Mouse (Mus musculus) hindbrain, embryonic 15.5 days (tissue): Measurements from ENCODE around the gene Gdpd4. TPM values are rescaled to one million over a fixed set of nuclear protein-coding genes. Genes with fewer than 3 reads are reported as not detected.

Source experiments
- ATAC-seq: fragments of 200-750 bp; cut with Nextera tagmentation; 2 replicates; pipeline ENCODE4 v1.8.0; 2017; ENCODE audit warnings: low read depth, moderate number of reproducible peaks, moderate TSS enrichment; ENCODE audit not compliant: low FRiP score
- H3K27ac ChIP-seq: fragments of 300-500 bp; sonication (generic); replicated peaks from 2 replicates; pipeline ENCODE4 v1.5.1; 2015; ENCODE audit warnings: mild to moderate bottlenecking, inconsistent platforms
- H3K27me3 ChIP-seq: fragments of 300-500 bp; sonication (generic); 2 replicates; pipeline ENCODE4 v1.6.1; 2015; ENCODE audit warnings: control low read depth, inconsistent platforms
- H3K36me3 ChIP-seq: fragments of 300-500 bp; sonication (generic); 2 replicates; pipeline ENCODE4 v1.6.1; 2015; ENCODE audit warnings: control low read depth, inconsistent platforms
- H3K4me1 ChIP-seq: fragments of 300-500 bp; sonication (generic); replicated peaks from 2 replicates; pipeline ENCODE4 v1.6.1; 2015; ENCODE audit warnings: control low read depth, inconsistent platforms
- H3K4me2 ChIP-seq: fragments of 300-500 bp; sonication (generic); 2 replicates; pipeline ENCODE4 v1.6.1; 2015; ENCODE audit warnings: moderate library complexity, mild to moderate bottlenecking, inconsistent platforms
- H3K4me3 ChIP-seq: fragments of 300-500 bp; sonication (generic); 2 replicates; pipeline ENCODE4 v1.5.1; 2015; ENCODE audit warnings: mild to moderate bottlenecking, inconsistent platforms
- H3K9ac ChIP-seq: fragments of 300-500 bp; sonication (generic); 2 replicates; pipeline ENCODE4 v1.6.1; 2015; ENCODE audit warnings: inconsistent platforms
- H3K9me3 ChIP-seq: fragments of 300-500 bp; sonication (generic); 2 replicates; pipeline ENCODE4 v1.6.1; 2016; ENCODE audit warnings: control low read depth, inconsistent platforms
- WGBS: fragments of 180-500 bp; shearing (Covaris S2); methylation state at CpG from one replicate; pipeline ENCODE4 v1.1.7; 2015; 5-methylcytosine and 5-hydroxymethylcytosine counted together
- polyA plus RNA-seq: library from polyadenylated mRNA; unstranded; fragments of >200 nt; fragmentation: Nextera tagmentation; extraction: Ambion mirVana; gene quantifications from 2 replicates; pipeline ENCODE4 v1.2.1, GENCODE M21; 2015

Gdpd4 gene
- polyA plus RNA-seq, 1 experiment from 2014 or later: not detected

DNA sequence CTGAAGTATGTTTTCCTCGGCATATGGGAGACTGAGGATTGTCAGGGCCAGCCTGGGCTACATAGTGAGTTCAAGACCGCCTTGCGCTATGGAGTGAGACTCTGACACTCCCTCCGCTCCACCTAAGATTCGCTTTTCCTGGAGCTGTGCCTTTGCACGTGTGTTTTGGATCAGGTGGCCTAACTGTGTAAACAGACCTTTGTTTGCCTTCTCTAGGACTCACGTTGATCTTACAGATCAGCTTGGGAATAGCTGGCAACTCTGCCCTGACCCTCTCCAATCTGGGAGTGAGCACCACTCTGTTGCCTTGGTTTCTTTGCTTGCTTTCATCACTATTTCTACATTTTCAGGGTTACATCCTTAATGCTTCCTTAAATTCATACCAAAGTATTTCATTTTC lies 82.9 kb downstream of the Gdpd4 start:
- Histone ChIP-seq H3K36me3 (no peaks in the 10 kb centered on the region), H3K9ac (no peak overlapping the region), H3K27ac (no peak overlapping the region), H3K4me2 (no peak overlapping the region), H3K4me3 (no peak overlapping the region), H3K4me1 (0 out of 2 replicates have a peak, but pooled peaks cover 4% of the 10 kb centered on the region), H3K27me3 (no peaks in the 10 kb centered on the region), H3K9me3 (no peaks in the 10 kb centered on the region)
- WGBS: 85% methylated on average over 7 of the region's 7 CpGs
- no peak for ATAC-seq

DNA sequence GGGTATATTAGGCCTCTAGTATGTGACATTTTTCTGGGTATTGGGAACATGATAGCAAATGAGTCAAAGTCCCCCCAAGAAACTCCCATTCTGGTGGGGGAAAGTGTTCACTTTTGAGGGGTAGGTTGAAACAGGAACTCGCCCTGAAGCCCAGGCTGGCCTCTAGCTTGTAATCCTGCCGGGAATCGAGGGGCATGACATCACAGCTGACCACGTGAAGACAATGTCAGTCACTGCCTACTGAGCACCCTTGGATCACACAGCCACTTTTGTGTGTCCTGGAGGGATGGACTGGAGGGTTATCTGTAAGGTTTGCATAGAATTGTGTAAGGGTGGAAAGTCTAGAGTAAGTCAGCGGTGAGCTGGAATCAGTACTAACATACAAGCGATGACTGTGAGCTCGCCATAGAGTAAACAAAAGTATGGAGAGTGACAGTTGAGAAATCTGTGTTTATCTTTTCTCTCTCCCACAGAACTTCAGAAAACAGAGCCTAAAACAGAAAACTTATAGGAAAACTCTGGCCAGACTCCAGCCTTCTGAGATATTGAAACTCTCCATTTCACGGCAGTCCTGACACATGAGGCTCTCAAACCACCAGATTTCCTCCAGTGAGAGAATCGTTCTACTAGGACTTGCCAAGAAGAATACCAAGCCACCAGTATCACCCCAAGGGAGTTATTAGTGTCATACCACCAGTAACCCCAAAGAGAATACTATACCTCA lies 128.5 kb downstream of the Gdpd4 start:
- no peaks in the 10 kb centered on the region for H3K27me3 ChIP-seq
- no peak overlapping the region for H3K4me2 ChIP-seq
- 84% methylated on average over 9 of the region's 9 CpGs for WGBS
- no peaks in the 10 kb centered on the region for H3K9me3 ChIP-seq
- no peak for ATAC-seq
- no peak overlapping the region for H3K9ac ChIP-seq
- H3K36me3 ChIP-seq: no peaks in the 10 kb centered on the region
- no peak overlapping the region for H3K4me3 ChIP-seq
- H3K4me1 ChIP-seq: no peaks in the 10 kb centered on the region
- no peak overlapping the region for H3K27ac ChIP-seq

GRCm38 (mm10) chr7:98051980-98052379 lies 132.2 kb downstream of the Gdpd4 start:
- H3K36me3 ChIP-seq: no peaks in the 10 kb centered on the region; the same call in 1 of the 2 replicates
- no peaks in the 10 kb centered on the region for H3K9me3 ChIP-seq
- H3K9ac ChIP-seq: no peak overlapping the region
- no peak overlapping the region for H3K4me2 ChIP-seq
- WGBS: 17% methylated on average over 8 of the region's 8 CpGs
- H3K4me3 ChIP-seq: no peak overlapping the region
- no peak overlapping the region for H3K27ac ChIP-seq
- no peak for ATAC-seq
- H3K27me3 ChIP-seq: no peaks in the 10 kb centered on the region
- no peaks in the 10 kb centered on the region for H3K4me1 ChIP-seq

GRCm38 (mm10) chr7:98054461-98054860 lies 134.7 kb downstream of the Gdpd4 start:
- no peak overlapping the region for H3K27ac ChIP-seq
- no peaks in the 10 kb centered on the region for H3K27me3 ChIP-seq
- no peak overlapping the region for H3K4me3 ChIP-seq
- H3K9me3 ChIP-seq: no peaks in the 10 kb centered on the region
- H3K4me2 ChIP-seq: no peak overlapping the region
- no peaks in the 10 kb centered on the region; the same call in 1 of the 2 replicates for H3K36me3 ChIP-seq
- H3K4me1 ChIP-seq: no peaks in the 10 kb centered on the region
- ATAC-seq: no peak
- no peak overlapping the region for H3K9ac ChIP-seq
- 91% methylated on average over 9 of the region's 9 CpGs for WGBS

GRCm38 (mm10) chr7:98054942-98055341 lies 135.2 kb downstream of the Gdpd4 start:
- no peaks in the 10 kb centered on the region for H3K27me3 ChIP-seq
- no peak overlapping the region for H3K4me2 ChIP-seq
- 94% methylated on average over 8 of the region's 8 CpGs for WGBS
- H3K4me3 ChIP-seq: no peak overlapping the region
- H3K9me3 ChIP-seq: no peaks in the 10 kb centered on the region
- ATAC-seq: no peak
- H3K9ac ChIP-seq: no peak overlapping the region
- no peaks in the 10 kb centered on the region; the same call in 1 of the 2 replicates for H3K36me3 ChIP-seq
- H3K4me1 ChIP-seq: no peaks in the 10 kb centered on the region
- no peak overlapping the region for H3K27ac ChIP-seq

DNA sequence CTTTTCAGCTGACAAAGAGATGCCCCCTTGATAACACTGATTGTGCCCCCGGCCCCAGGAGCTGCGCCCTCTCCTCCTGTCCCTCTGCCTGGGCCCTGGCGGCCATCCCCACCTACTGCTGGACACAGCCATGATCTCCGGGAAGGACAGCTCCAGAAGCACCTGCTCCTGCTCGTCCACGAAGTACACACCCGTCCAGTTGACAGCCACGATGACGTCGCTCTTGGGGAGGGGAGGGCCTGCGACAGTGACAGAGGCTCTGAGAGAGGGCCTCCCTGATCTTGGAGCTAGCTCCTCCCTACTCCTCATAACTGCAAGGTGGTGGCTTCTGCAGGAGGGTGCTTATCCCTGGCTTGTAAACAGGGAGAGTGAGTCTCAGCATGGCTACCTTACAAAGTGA lies 146.5 kb downstream of the Gdpd4 start:
- no peaks in the 10 kb centered on the region for H3K27me3 ChIP-seq
- H3K4me1 ChIP-seq: no peaks in the 10 kb centered on the region
- 82% methylated on average over 11 of the region's 11 CpGs for WGBS
- no peaks in the 10 kb centered on the region for H3K9me3 ChIP-seq
- H3K36me3 ChIP-seq: 0 out of 2 replicates have a peak, but pooled peaks cover 7% of the 10 kb centered on the region
- H3K4me3 ChIP-seq: no peak overlapping the region
- ATAC-seq: no peak
- H3K4me2 ChIP-seq: no peak overlapping the region
- no peak overlapping the region for H3K9ac ChIP-seq
- H3K27ac ChIP-seq: no peak overlapping the region

DNA sequence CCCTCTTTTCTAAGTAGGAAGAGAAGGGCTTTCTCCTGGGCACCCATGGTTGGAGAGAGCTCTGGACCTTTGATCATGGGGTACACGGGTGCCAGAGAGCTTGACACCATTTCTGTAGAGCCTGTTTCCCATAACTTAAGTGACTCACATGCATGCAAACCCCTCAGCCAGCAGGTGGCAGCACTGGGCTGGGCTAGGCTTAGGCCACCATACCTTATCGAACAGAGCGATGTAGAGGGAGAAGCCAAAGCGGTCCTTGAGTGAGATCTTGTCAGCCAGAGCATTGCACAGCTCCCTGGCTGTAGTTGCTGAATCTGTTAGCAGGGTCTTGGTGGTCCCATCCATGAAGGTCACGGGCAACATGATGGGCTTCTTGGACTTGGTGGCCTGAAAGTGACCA lies 151.9 kb downstream of the Gdpd4 start:
- WGBS: 24% methylated on average over 5 of the region's 5 CpGs
- Histone ChIP-seq H3K9me3 (no peaks in the 10 kb centered on the region), H3K27ac (no peak overlapping the region), H3K4me2 (no peak overlapping the region), H3K9ac (no peak overlapping the region), H3K27me3 (no peaks in the 10 kb centered on the region), H3K4me3 (no peak overlapping the region), H3K36me3 (0 out of 2 replicates have a peak, but pooled peaks cover 7% of the 10 kb centered on the region), H3K4me1 (no peaks in the 10 kb centered on the region)
- ATAC-seq: peak; percentile 69

DNA sequence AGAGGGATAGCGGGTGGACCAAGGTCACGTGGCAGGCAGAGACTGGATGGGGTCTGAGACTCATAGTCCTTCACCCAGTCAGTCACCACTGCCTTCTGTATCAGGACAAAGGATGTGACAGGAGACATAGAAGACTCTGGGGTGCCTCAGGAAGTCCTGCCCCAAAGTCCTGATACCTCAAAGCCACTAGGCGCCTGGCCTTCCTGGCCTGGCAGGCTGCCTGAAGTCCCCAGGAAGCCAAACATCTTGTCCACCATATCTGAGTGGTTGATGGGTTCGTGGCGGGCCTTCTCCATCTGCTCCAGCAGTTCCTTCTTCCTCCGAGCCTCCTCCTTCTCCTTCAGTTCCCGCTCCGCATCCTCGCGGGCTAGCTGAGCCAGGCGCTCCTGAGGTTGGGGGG lies 157.7 kb downstream of the Gdpd4 start:
- no peaks in the 10 kb centered on the region for H3K4me1 ChIP-seq
- WGBS: 85% methylated on average over 11 of the region's 11 CpGs
- H3K27me3 ChIP-seq: no peaks in the 10 kb centered on the region
- no peak overlapping the region for H3K4me2 ChIP-seq
- no peaks in the 10 kb centered on the region for H3K9me3 ChIP-seq
- no peaks in the 10 kb centered on the region; the same call in 1 of the 2 replicates for H3K36me3 ChIP-seq
- no peak overlapping the region for H3K27ac ChIP-seq
- no peak for ATAC-seq
- no peak overlapping the region for H3K9ac ChIP-seq
- no peak overlapping the region for H3K4me3 ChIP-seq

DNA sequence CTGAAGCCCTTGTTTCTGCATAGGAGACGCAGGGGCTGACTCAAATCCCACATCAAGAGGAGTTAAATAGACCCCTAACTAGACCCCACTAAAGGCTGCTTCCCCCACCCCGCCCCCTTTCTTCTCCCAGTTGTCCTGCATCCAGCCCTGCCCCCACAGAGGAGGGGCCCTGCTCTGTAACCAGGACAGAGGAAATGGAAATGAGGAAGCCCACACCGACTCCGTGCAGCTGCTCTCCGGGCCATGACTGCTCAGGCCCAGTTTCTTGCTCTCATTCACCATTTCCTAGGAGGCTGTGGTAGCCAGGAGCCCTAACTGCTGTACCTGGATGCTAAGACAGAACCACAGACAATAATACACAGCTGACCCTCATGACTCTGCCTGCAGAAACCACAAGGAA lies 162.6 kb downstream of the Gdpd4 start:
- H3K4me1 ChIP-seq: 0 out of 2 replicates have a peak, but pooled peaks cover 3% of the 10 kb centered on the region
- H3K4me2 ChIP-seq: no peak overlapping the region
- no peaks in the 10 kb centered on the region for H3K27me3 ChIP-seq
- WGBS: 13% methylated on average over 5 of the region's 5 CpGs
- no peak overlapping the region for H3K9ac ChIP-seq
- no peaks in the 10 kb centered on the region for H3K9me3 ChIP-seq
- no peak for ATAC-seq
- no peak overlapping the region for H3K27ac ChIP-seq
- H3K4me3 ChIP-seq: no peak overlapping the region
- H3K36me3 ChIP-seq: no peaks in the 10 kb centered on the region; the same call in 1 of the 2 replicates

- H3K36me3 ChIP-seq: no peaks in the 10 kb centered on the region
- no peaks in the 10 kb centered on the region for H3K9me3 ChIP-seq
- H3K4me2 ChIP-seq: no peak overlapping the region
- H3K27ac ChIP-seq: no peak overlapping the region
- no peak overlapping the region for H3K4me3 ChIP-seq
- no peak overlapping the region for H3K9ac ChIP-seq
- 0 out of 2 replicates have a peak, but pooled peaks cover 3% of the 10 kb centered on the region for H3K4me1 ChIP-seq
- H3K27me3 ChIP-seq: no peaks in the 10 kb centered on the region
- 78% methylated on average over 11 of the region's 12 CpGs for WGBS
- no peak for ATAC-seq
Measured at GRCm38 (mm10) chr7:98084541-98085293, 165.0 kb downstream of the Gdpd4 start.

GRCm38 (mm10) chr7:98085314-98085713 lies 165.6 kb downstream of the Gdpd4 start:
- Histone ChIP-seq H3K4me3 (no peak overlapping the region), H3K9ac (no peak overlapping the region), H3K36me3 (no peaks in the 10 kb centered on the region), H3K9me3 (no peaks in the 10 kb centered on the region), H3K4me2 (no peak overlapping the region), H3K4me1 (0 out of 2 replicates have a peak, but pooled peaks cover 3% of the 10 kb centered on the region), H3K27ac (no peak overlapping the region), H3K27me3 (no peaks in the 10 kb centered on the region)
- 81% methylated on average over 7 of the region's 7 CpGs for WGBS
- ATAC-seq: no peak

DNA sequence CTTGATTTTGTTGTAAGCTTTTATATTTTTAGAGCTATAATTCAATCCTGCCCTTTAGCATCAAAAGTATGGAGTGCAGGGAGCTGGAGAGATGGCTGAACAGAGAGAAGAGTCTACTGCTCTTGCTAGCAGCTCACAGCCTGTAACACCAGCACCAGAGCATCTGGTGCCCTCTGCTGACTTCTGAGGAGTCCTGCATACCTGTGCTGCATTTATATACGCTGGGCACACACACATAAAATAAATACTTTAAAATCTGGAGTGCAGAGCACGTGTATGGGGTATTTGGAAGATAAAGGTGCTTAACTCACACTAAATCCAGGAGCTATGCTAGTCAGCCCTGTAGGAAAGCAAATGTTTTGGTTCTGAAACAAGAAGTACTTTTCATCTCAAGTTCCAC lies 166.6 kb downstream of the Gdpd4 start:
- H3K36me3 ChIP-seq: no peaks in the 10 kb centered on the region
- H3K9ac ChIP-seq: no peak overlapping the region
- no peak overlapping the region for H3K4me3 ChIP-seq
- no peak overlapping the region for H3K4me2 ChIP-seq
- 57% methylated on average over 2 of the region's 2 CpGs for WGBS
- no peaks in the 10 kb centered on the region for H3K9me3 ChIP-seq
- no peaks in the 10 kb centered on the region for H3K27me3 ChIP-seq
- no peak overlapping the region for H3K27ac ChIP-seq
- no peak for ATAC-seq
- 0 out of 2 replicates have a peak, but pooled peaks cover 3% of the 10 kb centered on the region for H3K4me1 ChIP-seq
